Mouse (Mus musculus) lung, embryonic 14.5 days (tissue): Measurements from ENCODE around the gene Ccdc97. TPM values are rescaled to one million over a fixed set of nuclear protein-coding genes. Genes with fewer than 3 reads are reported as not detected.

Experiments used
- ATAC-seq: fragments of 200-750 bp; cut with Nextera tagmentation; 2 replicates; pipeline ENCODE4 v1.8.0; 2017; ENCODE audit warnings: mild to moderate bottlenecking, moderate TSS enrichment, moderate library complexity; ENCODE audit not compliant: insufficient read depth
- DNase-seq: peaks from one replicate; pipeline ENCODE4 v3.0.0-alpha.2; 2015
- H3K27ac ChIP-seq: fragments of 300-500 bp; sonication (generic); 2 replicates; pipeline ENCODE4 v1.5.1; 2014; ENCODE audit warnings: low read depth, mild to moderate bottlenecking, moderate library complexity
- H3K27me3 ChIP-seq: fragments of 300-500 bp; sonication (generic); 2 replicates; pipeline ENCODE4 v1.6.1; 2014; ENCODE audit warnings: low read length, control low read depth; ENCODE audit not compliant: insufficient read depth
- H3K36me3 ChIP-seq: fragments of 300-500 bp; sonication (generic); 2 replicates; pipeline ENCODE4 v1.6.1; 2014; ENCODE audit warnings: control low read depth; ENCODE audit not compliant: insufficient read depth
- H3K4me1 ChIP-seq: fragments of 300-500 bp; sonication (generic); 2 replicates; pipeline ENCODE4 v1.6.1; 2014; ENCODE audit warnings: antibody characterized with exemption, control low read depth; ENCODE audit not compliant: insufficient read depth
- H3K4me2 ChIP-seq: fragments of 300-500 bp; sonication (generic); 2 replicates; pipeline ENCODE4 v1.6.1; 2014; ENCODE audit warnings: mild to moderate bottlenecking
- H3K4me3 ChIP-seq: fragments of 300-500 bp; sonication (generic); 2 replicates; pipeline ENCODE4 v1.5.1; 2014; ENCODE audit warnings: low read depth, low read length
- H3K9ac ChIP-seq: fragments of 300-500 bp; sonication (generic); 2 replicates; pipeline ENCODE4 v1.6.1; 2014
- H3K9me3 ChIP-seq: fragments of 300-500 bp; sonication (generic); 2 replicates; pipeline ENCODE4 v1.6.1; 2016; ENCODE audit warnings: low read depth, low read length, control low read depth
- CTCF ChIP-seq: IDR thresholded peaks from 2 replicates; pipeline ENCODE4 v1.5.1; 2016; ENCODE audit warnings: antibody characterized with exemption, low read depth
- WGBS: fragments of 180-500 bp; shearing (Covaris S2); extraction: QIAGEN DNeasy Blood & Tissue Kit; methylation state at CpG from one replicate; pipeline ENCODE4 v1.1.7; 2014; 5-methylcytosine and 5-hydroxymethylcytosine counted together
- polyA plus RNA-seq: library from polyadenylated mRNA; unstranded; fragments of >200 nt; fragmentation: Nextera tagmentation; extraction: Ambion mirVana; gene quantifications from 2 replicates; pipeline ENCODE4 v1.2.1, GENCODE M21; 2014

Gene Ccdc97
- polyA plus RNA-seq, result 28.6 and 29.4 TPM in 2 replicates

- WGBS, result 3% methylated on average over 32 of the region's 32 CpGs
- H3K4me3 ChIP-seq, result peak within 1 kb of the TSS; percentile 59
- no peaks in the 10 kb centered on the region for H3K9me3 ChIP-seq
- DNase-seq (peak; percentile 98), ATAC-seq (peak; percentile 79)
- peak within 1 kb of the TSS; percentile 61 for H3K9ac ChIP-seq
- H3K36me3 ChIP-seq, result peaks cover 66% of the 10 kb centered on the region
- no peaks in the 10 kb centered on the region for H3K27me3 ChIP-seq
- H3K4me1 ChIP-seq, result no peaks in the 10 kb centered on the region
- H3K27ac ChIP-seq, result peak within 1 kb of the TSS; percentile 77
- peak within 1 kb of the TSS; percentile 58 for H3K4me2 ChIP-seq
- no peak for TF ChIP-seq CTCF
Measured at GRCm38 (mm10) chr7:25718788-25719417, at the start of gene Ccdc97. Gene Ccdc97, minus strand, starts transcription at chr7:25719088.

- H3K4me1 ChIP-seq, result no peaks in the 10 kb centered on the region
- H3K9ac ChIP-seq, result no peak overlapping the region
- peaks cover 72% of the 10 kb centered on the region; the same call in 1 of the 2 replicates for H3K36me3 ChIP-seq
- ATAC-seq (no peak), DNase-seq (no peak)
- H3K27me3 ChIP-seq, result no peaks in the 10 kb centered on the region
- no peak overlapping the region for H3K4me3 ChIP-seq
- no peaks in the 10 kb centered on the region for H3K9me3 ChIP-seq
- H3K27ac ChIP-seq, result no peak overlapping the region
- no peak for TF ChIP-seq CTCF
- 89% methylated on average over 5 of the region's 5 CpGs for WGBS
- no peak overlapping the region for H3K4me2 ChIP-seq
Measured at GRCm38 (mm10) chr7:25768229-25768628, 49.3 kb upstream of the Ccdc97 start.

- no peaks in the 10 kb centered on the region for H3K9me3 ChIP-seq
- no peak overlapping the region for H3K4me3 ChIP-seq
- H3K27ac ChIP-seq, result no peak overlapping the region
- no peak for DNase-seq
- peaks cover 65% of the 10 kb centered on the region for H3K36me3 ChIP-seq
- H3K27me3 ChIP-seq, result no peaks in the 10 kb centered on the region
- H3K9ac ChIP-seq, result no peak overlapping the region
- H3K4me2 ChIP-seq, result no peak overlapping the region
- ATAC-seq, result no peak
- TF ChIP-seq CTCF, result no peak
- no peaks in the 10 kb centered on the region for H3K4me1 ChIP-seq
- 83% methylated on average over 6 of the region's 6 CpGs for WGBS
Measured at GRCm38 (mm10) chr7:25766108-25766507, 47.2 kb upstream of the Ccdc97 start.

GRCm38 (mm10) chr7:25764221-25764620, 45.3 kb upstream of the Ccdc97 start:
- WGBS, result 41% methylated on average over 5 of the region's 5 CpGs
- no peaks in the 10 kb centered on the region for H3K4me1 ChIP-seq
- peaks cover 59% of the 10 kb centered on the region for H3K36me3 ChIP-seq
- peak; percentile 47 for DNase-seq
- no peak overlapping the region for H3K9ac ChIP-seq
- no peaks in the 10 kb centered on the region for H3K9me3 ChIP-seq
- no peaks in the 10 kb centered on the region for H3K27me3 ChIP-seq
- TF ChIP-seq CTCF, result no peak
- H3K4me3 ChIP-seq, result no peak overlapping the region
- peak; percentile 52; the same call in 1 of the 2 replicates for ATAC-seq
- H3K4me2 ChIP-seq, result no peak overlapping the region
- peak overlapping the region; percentile 65; the same call in 1 of the 2 replicates for H3K27ac ChIP-seq

GRCm38 (mm10) chr7:25763678-25764077, 44.8 kb upstream of the Ccdc97 start:
- H3K27me3 ChIP-seq, result no peaks in the 10 kb centered on the region
- no peak overlapping the region for H3K9ac ChIP-seq
- H3K4me2 ChIP-seq, result no peak overlapping the region
- ATAC-seq (0 out of 2 replicates have a peak, but pooled peaks have one; percentile 40), DNase-seq (peak; percentile 43)
- peaks cover 56% of the 10 kb centered on the region for H3K36me3 ChIP-seq
- no peaks in the 10 kb centered on the region for H3K4me1 ChIP-seq
- H3K9me3 ChIP-seq, result no peaks in the 10 kb centered on the region
- 56% methylated on average over 11 of the region's 11 CpGs for WGBS
- H3K27ac ChIP-seq, result peak overlapping the region; percentile 65; the same call in 1 of the 2 replicates
- TF ChIP-seq CTCF, result no peak
- no peak overlapping the region for H3K4me3 ChIP-seq

- Histone ChIP-seq H3K4me3 (no peak overlapping the region), H3K27ac (no peak overlapping the region), H3K4me2 (no peak overlapping the region), H3K27me3 (no peaks in the 10 kb centered on the region), H3K9me3 (no peaks in the 10 kb centered on the region), H3K9ac (no peak overlapping the region), H3K36me3 (peaks cover 35% of the 10 kb centered on the region), H3K4me1 (no peaks in the 10 kb centered on the region)
- DNase-seq (no peak), ATAC-seq (no peak)
- 79% methylated on average over 10 of the region's 10 CpGs for WGBS
- TF ChIP-seq CTCF, result no peak
Measured at GRCm38 (mm10) chr7:25761354-25761753, 42.5 kb upstream of the Ccdc97 start.

- H3K4me2 ChIP-seq, result peak overlapping the region; percentile 98
- no peaks in the 10 kb centered on the region; the same call in 1 of the 2 replicates for H3K4me1 ChIP-seq
- H3K9me3 ChIP-seq, result no peaks in the 10 kb centered on the region
- H3K9ac ChIP-seq, result peak overlapping the region; percentile 42
- under 1% methylated on average over 18 of the region's 18 CpGs for WGBS
- H3K36me3 ChIP-seq, result peaks cover 19% of the 10 kb centered on the region
- peak; percentile 95 for DNase-seq
- H3K27me3 ChIP-seq, result no peaks in the 10 kb centered on the region
- peak overlapping the region; percentile 86 for H3K27ac ChIP-seq
- ATAC-seq, result peak; percentile 37
- peak overlapping the region; percentile 96 for H3K4me3 ChIP-seq
- TF ChIP-seq CTCF, result peak; percentile 76
Measured at GRCm38 (mm10) chr7:25756011-25756410, 37.1 kb upstream of the Ccdc97 start.
